Mouse (Mus musculus): ENCODE results near the gene Rnf8.

Rnf8 gene

DNA sequence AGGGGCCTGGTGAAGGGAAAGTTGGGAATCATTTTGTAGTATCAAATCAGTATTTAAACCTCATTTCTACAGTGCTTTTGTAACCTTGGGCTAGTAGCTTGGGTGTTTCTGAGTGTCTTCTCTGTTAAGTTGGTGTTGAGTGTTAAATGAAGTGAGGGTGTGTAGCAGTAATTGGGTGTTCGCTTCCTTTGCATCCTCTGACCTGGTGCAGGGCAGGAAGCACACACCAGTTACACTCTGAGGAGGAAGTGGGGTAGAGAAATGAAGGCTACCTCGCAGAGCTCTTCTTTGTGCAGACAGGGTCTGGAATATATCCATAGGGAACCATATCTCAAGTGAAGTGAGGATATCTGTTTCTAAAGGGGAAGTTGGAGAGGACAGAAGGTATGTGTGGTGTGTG is 66.3 kb downstream of the Rnf8 start:
- DNase-seq (ENCODE audit: low read depth), result no peak

DNA sequence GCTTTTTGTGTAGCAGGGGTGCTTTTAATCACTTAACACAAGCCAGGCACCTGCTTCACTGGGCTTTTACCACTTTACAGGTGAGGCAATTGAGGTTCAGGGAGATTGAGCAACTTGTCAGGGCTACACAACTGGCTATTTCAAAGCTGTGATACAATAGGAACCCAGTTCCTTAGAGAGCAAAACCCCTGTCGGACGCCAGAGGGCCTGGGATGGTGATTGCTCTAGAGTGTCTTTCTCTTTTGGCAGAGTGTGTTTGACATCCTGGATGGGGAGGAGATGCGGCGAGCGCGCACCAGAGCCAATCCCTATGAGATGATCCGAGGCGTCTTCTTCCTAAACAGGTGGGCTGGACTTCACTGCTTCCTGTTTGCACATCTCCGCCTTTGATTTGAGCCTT is 67.1 kb downstream of the Rnf8 start:
- no peak for DNase-seq (ENCODE audit: low read depth)

DNA sequence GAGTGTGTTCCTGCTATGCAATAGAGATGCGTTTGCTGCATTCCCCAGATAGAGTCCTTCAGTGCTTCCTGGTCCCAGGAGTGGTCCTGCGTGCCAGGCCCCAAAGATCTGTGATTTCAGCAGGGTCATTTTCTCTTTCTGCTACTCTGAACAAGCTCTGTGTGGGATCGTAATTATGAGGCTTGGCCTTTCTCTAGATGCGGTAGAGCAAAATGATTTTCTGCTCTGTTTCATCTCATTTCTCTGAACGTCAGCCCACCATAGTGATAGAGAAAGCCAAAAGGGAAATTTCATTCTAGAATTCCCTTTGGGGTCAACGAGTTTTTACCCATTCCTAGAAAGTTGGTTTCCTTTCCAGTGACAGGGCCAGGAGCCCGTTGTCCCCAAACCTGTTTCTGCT is 67.7 kb downstream of the Rnf8 start:
- DNase-seq (ENCODE audit: low read depth), result no peak

DNA sequence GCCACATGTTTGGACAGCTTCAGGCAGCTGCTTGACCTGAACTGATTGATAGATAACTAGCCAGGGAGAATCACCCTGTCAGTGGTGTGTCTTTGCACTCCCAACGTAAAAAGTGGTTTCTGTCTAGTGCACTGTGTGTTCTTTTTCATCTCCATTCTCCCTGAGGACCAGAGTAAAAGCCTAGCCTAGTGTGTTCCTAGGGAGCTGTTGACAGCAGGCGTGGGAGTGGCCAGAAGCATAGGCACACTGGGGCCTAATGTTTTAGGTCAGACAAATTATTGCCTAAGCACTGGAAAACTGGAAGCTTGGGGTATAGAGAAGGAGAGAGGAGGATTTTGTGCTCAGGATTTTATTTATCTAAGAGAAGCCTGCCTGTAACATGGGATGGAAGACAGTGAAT is 68.5 kb downstream of the Rnf8 start:
- DNase-seq (ENCODE audit: low read depth), result no peak

DNA sequence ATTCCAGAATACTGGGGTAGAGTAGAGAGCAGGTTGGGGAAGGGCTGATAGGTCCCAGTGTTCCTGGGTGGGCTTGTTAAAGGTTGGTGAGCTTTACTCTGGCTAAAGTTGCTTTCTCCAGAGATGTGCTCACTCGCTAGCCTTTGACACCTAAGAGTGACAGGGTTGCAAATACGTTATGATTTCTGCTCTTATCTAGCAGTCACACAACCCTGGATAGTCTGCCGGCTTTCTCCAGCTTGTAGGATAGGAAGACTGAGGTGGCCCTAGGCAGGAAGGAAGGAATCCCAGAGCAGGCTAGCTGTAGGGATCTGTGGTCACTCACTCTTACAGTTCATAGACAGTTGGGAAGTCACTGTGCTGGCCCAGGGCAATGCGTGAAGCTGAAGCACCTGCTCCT is 69.7 kb downstream of the Rnf8 start:
- DNase-seq (ENCODE audit: low read depth), result no peak

DNA sequence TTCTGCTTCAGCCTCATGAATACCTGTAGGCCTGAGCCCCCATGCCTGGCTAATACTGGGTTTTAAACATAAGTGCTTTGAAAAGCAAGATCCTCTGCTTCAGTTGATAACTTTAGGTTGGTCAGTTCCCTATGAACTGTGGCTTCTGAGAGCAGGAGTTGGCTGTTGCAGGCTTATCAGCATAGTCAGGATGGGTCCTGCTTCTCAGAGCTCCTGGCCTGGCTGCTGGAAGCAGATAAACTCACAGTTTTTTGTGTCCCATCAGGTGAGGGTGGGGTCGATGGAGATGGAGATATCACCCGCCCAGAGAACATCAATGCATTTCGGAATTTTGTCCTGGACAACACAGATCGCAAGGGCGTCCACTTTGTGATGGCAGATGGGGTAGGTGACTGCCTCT is 72.2 kb downstream of the Rnf8 start:
- no peak for DNase-seq (ENCODE audit: low read depth)

DNA sequence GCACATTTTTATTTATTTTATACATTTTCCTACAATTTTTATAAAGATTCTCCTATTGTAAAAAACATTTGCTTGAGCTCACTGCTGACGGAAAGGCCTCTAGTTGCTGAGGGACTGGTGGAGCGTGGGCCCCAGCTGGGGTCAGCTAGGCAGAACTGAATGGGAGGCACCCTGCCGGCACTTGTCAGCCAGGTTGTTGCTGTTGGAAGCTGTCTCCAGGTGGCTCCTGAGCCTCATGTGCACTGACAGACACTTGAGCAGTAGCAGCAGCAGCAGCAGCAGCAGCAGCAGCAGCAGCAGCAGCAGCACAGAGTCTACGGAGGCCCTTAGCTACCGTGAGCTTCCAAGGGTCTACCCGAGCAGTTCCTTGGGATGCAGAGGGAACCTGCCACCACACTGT is 72.8 kb downstream of the Rnf8 start:
- DNase-seq (ENCODE audit: low read depth), result no peak

DNA sequence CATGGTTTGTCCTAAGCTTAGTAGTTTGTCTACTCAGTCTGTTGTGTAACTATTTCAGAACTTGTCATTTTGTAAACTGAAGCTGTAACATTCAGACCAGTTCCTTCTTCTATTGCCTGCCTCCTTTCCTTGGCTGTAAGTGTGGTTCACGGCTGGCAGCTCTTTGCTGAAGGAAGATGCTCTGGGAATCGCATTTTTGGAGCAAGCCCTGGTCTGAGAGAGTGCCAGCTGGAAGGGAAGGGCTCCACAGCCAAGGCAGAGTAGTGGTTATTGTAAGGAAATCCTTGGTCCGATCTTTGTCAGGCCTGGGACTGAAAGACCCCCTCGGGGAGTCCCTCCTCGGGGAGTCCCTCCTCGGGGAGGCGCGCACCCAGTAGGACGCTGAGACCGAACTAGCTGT is 74.0 kb downstream of the Rnf8 start:
- no peak for DNase-seq (ENCODE audit: low read depth)

DNA sequence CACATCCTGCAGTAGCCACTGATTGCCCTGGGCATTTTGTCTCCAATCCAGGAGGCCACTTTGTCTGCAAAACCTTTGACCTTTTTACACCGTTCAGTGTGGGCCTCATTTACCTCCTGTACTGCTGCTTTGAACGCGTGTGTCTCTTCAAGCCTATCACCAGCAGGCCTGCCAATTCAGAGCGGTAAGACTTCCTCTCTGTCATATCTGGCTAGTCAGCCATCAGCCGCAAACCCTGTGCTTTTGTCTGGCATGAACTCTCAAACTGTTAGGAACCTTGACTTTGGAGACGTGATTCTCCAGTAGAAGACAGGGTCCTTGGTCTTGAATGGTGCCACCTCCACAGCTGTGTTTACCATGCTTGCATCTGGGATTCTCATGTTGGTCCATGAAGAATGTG is 75.7 kb downstream of the Rnf8 start:
- no peak for DNase-seq (ENCODE audit: low read depth)

DNA sequence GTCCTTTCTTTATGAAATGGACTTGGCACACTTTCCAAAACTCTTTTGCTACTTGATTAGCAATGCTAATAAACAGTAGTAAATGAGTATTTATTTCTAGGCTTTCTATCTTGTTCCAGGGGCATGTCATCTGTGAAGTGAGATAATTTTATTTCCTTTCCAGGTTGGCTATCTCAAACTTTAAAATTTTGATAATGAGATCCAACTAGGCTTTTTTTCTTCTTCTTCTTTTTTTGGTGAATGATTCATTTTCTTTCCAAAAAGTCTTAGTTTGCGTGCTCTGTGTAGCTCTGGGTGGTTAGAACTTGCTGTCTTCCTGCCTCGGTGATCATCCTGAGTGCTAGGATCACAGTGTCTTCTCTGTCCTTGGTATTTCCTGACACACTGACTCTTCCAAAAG is 78.2 kb downstream of the Rnf8 start:
- no peak for DNase-seq (ENCODE audit: low read depth)

DNA sequence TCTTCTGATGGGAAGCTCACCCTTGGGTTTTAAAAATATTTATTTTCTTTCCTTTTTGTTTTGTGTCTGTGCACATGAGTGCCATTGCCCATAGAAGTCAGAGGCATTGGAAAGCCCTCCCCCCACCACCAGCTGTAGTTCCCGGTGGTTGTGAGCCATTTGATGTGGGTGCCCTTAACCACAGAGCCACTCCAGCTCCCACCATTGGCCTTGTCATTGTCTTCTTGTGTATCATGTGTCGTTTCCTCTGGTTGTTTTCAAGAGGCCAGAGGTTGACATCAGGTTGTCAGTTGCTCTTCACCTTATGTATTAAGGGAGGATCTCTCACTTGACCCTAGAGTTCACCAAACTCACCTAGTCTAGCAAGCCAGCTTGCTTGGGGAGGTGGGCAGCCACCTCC is 79.0 kb downstream of the Rnf8 start:
- peak; percentile 54 for DNase-seq (ENCODE audit: low read depth)

DNA sequence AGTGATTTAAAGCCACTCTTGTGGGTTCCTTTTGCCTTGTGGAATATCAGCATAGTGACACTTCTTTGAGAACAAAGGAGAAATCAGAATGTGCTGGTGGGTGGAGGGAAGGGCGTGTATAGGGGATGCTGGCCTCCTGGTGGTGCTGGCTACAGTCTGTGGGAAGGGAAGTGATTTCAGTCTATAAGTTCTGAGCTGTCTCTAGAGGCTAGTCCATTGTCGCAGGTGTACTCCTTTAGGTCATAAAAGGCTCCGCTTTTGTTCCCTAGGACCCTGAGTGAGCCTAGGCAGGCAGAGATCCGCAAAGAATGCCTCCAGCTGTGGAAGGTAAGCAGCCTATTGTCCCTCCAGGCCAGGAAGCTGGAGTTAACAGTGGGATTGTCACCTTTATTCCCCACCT is 79.9 kb downstream of the Rnf8 start:
- no peak for DNase-seq (ENCODE audit: low read depth)

Data from naive thymus-derived CD4-positive, alpha-beta T cell, adult 2 months (primary cell).